Mouse (Mus musculus): ENCODE measurements at regions not wholly inside any gene's neighbourhood (a gene's known extent, or its start where the extent isn't known, plus 50 kb on each side); places are given as distances from the start of the nearest gene placed in this dataset.

DNA sequence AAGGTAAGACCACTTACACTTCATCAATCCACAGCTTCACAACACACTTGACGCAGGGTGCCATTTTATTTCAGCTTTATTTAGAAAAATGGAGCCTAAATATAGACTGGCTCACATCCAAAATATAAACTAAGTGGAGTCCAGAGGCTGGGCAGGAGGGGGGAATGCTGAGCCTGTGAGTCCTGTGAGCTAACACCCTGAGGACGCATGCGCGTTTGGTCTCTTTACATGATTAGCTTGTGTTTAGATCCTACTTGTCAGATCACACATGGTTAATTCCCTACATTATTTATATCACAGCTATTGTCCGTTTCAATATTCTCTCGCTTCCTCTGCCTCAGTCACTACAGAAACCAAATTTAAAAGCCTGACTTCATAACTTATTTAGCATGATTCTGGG, 99.1 kb upstream of the Hnrnpa3 start:
- H3K27ac ChIP-seq = no peak overlapping the region
- H3K9me3 ChIP-seq (replicated peaks) = no peaks in the 10 kb centered on the region
- no peak overlapping the region for H3K9ac ChIP-seq
- H3K4me1 ChIP-seq (replicated peaks) = peaks cover 4% of the 10 kb centered on the region
- no peaks in the 10 kb centered on the region for H3K36me3 ChIP-seq
- no peak overlapping the region for H3K4me3 ChIP-seq
- 32% methylated on average over 6 of the region's 6 CpGs for WGBS
- no peaks in the 10 kb centered on the region for H3K27me3 ChIP-seq
- no peak for ATAC-seq (replicated peaks; ENCODE audit: insufficient number of reproducible peaks, insufficient read depth, low FRiP score, low read depth)
- no peak overlapping the region for H3K4me2 ChIP-seq

DNA sequence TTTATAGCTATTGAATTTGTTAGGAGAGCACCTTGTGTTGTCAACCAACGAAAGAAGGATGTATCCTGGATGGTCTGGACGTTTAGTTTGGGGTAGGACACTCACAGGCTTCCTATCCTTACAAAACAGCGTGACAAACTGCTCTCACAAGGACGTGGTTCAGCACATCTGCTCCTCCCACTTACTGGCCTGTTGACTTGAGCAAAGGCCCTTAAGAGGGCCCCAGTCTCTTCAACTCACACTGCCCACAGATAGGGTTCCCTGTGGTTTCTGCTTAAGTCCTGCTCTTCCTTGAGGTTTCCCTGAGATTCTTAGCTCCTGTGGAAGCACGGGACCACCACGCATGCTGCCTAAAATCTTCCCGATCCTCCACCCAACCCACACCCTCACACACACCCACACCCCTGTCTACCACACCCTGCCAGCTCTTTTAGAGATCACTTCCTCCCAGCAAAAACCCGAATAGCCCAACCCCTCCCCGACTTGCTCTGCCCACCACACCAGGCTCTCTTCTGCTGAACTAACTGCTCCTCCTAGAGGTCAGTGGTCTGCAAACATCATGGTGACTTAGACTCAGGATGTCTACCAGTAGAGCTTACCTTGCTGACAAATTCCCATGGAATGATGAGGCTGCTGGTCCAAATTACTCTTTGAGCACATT, 95.7 kb upstream of the Hnrnpa3 start:
- Histone ChIP-seq H3K4me2 (no peak overlapping the region; the same call in 1 of the 2 replicates), H3K4me3 (no peak overlapping the region), H3K36me3 (no peaks in the 10 kb centered on the region), H3K9me3 (replicated peaks) (no peaks in the 10 kb centered on the region), H3K27me3 (no peaks in the 10 kb centered on the region), H3K9ac (no peak overlapping the region), H3K4me1 (replicated peaks) (no peaks in the 10 kb centered on the region; the same call in 1 of the 2 replicates), H3K27ac (no peak overlapping the region)
- ATAC-seq (replicated peaks; ENCODE audit: insufficient number of reproducible peaks, insufficient read depth, low FRiP score, low read depth) = no peak
- WGBS = 45% methylated on average over 9 of the region's 9 CpGs

DNA sequence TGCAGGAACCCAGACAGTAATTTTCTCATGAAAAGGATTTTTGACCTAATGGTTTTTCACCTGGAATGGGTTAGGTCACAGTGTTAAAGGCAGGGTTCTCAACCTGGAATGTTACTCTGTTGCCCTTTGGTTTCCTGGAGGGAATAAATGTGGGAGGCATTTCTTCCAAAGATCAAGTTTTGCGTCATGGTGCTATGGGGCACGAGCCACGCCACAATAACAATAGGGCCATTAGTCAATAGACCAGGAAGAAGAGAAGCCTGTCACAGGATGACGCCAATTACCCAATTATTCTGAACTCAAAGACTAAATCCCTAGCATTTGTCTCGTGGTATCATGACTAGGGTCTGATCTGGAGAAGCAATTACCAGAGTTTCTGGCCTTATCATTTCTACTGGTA, 94.3 kb upstream of the Hnrnpa3 start:
- Histone ChIP-seq H3K4me3 (no peak overlapping the region), H3K4me2 (no peak overlapping the region), H3K4me1 (replicated peaks) (no peaks in the 10 kb centered on the region), H3K27me3 (no peaks in the 10 kb centered on the region), H3K27ac (no peak overlapping the region), H3K36me3 (no peaks in the 10 kb centered on the region), H3K9me3 (replicated peaks) (no peaks in the 10 kb centered on the region), H3K9ac (no peak overlapping the region)
- ATAC-seq (replicated peaks; ENCODE audit: insufficient number of reproducible peaks, insufficient read depth, low FRiP score, low read depth) = no peak
- WGBS = 86% methylated on average over 5 of the region's 5 CpGs

DNA sequence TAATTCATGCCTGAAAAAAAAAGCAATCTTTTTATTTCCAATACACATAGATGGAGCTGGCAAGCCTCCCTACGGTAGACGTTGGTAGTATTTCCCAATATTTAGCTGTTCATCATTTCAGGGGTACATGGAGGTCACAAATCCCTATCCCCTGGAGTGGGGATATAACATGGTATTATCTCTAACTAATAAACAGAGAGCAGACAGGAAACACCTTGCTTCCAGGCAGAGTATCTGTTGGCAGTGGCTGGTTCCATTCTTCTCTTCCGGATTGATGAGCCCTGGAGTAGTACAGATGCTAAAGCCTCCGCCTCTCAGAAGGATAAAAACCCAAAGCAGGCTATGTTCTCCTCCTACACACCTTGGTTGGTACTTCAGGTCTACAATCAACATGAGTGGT, 91.9 kb upstream of the Hnrnpa3 start:
- H3K27ac ChIP-seq = no peak overlapping the region
- no peak overlapping the region for H3K4me3 ChIP-seq
- no peaks in the 10 kb centered on the region for H3K36me3 ChIP-seq
- H3K4me1 ChIP-seq (replicated peaks) = no peaks in the 10 kb centered on the region
- no peak overlapping the region for H3K4me2 ChIP-seq
- no peak for ATAC-seq (replicated peaks; ENCODE audit: insufficient number of reproducible peaks, insufficient read depth, low FRiP score, low read depth)
- H3K9ac ChIP-seq = no peak overlapping the region
- no peaks in the 10 kb centered on the region for H3K27me3 ChIP-seq
- 66% methylated on average over 4 of the region's 4 CpGs for WGBS
- no peaks in the 10 kb centered on the region for H3K9me3 ChIP-seq (replicated peaks)

DNA sequence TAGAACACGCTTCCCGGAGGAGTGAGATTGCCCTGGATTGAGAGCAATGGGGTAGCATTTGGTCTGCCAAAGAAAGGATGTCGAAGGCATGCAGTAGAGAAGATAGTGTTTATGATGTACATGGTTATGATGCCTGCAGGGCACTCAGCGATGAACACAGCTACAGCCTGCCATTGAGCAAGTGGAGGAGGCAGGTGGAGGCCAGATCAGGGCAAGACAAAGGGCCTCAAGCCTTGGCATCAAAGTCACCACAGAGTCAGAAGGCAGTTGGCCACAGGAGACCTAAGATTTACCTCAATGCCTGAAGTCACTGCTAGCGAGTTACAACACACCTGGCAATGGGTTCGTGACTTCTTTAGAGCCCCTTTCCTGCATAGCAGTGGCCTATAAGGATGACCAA, 89.3 kb upstream of the Hnrnpa3 start:
- no peak for ATAC-seq (replicated peaks; ENCODE audit: insufficient number of reproducible peaks, insufficient read depth, low FRiP score, low read depth)
- Histone ChIP-seq H3K36me3 (no peaks in the 10 kb centered on the region), H3K4me1 (replicated peaks) (no peaks in the 10 kb centered on the region), H3K9ac (no peak overlapping the region), H3K4me2 (no peak overlapping the region), H3K27ac (no peak overlapping the region), H3K27me3 (no peaks in the 10 kb centered on the region), H3K9me3 (replicated peaks) (no peaks in the 10 kb centered on the region), H3K4me3 (no peak overlapping the region)
- WGBS = 87% methylated on average over 6 of the region's 6 CpGs

DNA sequence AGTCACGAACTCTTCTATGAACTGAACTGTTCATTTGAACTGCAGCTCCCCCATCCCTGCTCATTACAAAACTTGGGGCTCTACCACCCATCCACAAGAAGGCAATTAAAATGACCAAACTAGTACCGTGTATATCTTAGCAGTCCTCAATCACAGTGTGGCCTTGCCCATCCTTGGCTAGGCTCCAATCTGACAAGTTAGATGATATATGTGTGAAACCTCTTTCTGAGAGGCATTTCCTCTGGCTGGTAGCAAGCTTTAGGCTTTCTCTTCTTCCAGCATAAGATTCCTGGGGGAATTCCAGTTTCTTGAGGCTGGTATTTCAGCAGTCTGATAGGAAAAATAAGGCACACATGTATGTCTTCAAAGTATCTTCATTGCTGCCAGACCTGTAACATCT, 88.8 kb upstream of the Hnrnpa3 start:
- Histone ChIP-seq H3K9ac (no peak overlapping the region), H3K27me3 (no peaks in the 10 kb centered on the region), H3K4me1 (replicated peaks) (no peaks in the 10 kb centered on the region), H3K9me3 (replicated peaks) (no peaks in the 10 kb centered on the region), H3K27ac (no peak overlapping the region), H3K4me2 (no peak overlapping the region), H3K4me3 (no peak overlapping the region), H3K36me3 (no peaks in the 10 kb centered on the region)
- 67% methylated on average over 2 of the region's 2 CpGs for WGBS
- no peak for ATAC-seq (replicated peaks; ENCODE audit: insufficient number of reproducible peaks, insufficient read depth, low FRiP score, low read depth)

DNA sequence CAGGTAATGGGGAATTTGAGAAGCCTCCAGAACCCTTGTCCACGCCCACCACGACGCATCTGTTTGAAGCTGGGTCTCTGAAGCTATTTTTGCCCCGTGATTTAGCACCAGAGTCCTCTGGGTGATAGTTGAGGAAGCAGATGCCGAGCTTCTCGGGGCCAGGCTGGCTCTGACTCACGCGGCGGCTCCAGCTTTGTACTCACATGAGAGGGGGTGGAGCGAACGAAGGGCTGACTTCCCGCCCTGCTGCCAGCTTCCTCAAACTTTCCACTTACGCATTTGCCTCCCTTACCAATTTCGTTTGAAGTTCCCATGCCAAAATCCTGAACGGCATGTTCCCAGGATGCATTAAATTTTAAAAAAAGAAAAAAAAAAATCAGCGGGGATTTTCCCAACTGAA, 74.1 kb upstream of the Hnrnpa3 start:
- whole genome bisulfite sequencing = under 1% methylated on average over 16 of the region's 16 CpGs
- H3K27ac ChIP-seq = peak overlapping the region; percentile 54
- H3K9me3 ChIP-seq (replicated peaks) = no peaks in the 10 kb centered on the region
- peaks cover 7% of the 10 kb centered on the region; the same call in 1 of the 2 replicates for H3K27me3 ChIP-seq
- peak overlapping the region; percentile 42 for H3K4me3 ChIP-seq
- peak overlapping the region; percentile 40; the same call in 1 of the 2 replicates for H3K9ac ChIP-seq
- peaks cover 16% of the 10 kb centered on the region for H3K4me1 ChIP-seq (replicated peaks)
- H3K4me2 ChIP-seq = peak overlapping the region; percentile 74
- no peaks in the 10 kb centered on the region for H3K36me3 ChIP-seq
- ATAC-seq (replicated peaks; ENCODE audit: insufficient number of reproducible peaks, insufficient read depth, low FRiP score, low read depth) = peak; percentile 84

DNA sequence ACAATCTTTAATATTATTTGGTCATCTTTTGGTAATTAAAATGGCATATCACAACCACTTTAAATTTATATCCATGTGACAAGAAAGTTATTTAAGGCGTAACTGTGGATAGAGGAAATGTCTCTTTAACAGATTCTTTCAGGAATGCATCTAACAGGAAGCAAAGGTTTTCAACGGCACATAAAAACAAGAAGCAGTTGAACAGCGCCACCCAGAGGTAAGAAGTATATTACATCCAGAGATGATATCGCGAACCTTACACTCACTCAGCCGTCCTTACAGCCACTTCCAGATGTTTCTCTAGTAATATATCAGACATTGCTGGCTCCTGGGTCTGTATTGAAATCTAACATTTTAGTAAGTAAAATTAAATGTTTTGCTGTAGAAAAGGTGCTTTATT, 70.5 kb upstream of the Hnrnpa3 start:
- no peak overlapping the region for H3K27ac ChIP-seq
- no peaks in the 10 kb centered on the region for H3K9me3 ChIP-seq (replicated peaks)
- H3K36me3 ChIP-seq = no peaks in the 10 kb centered on the region
- 3% methylated on average over 6 of the region's 6 CpGs for WGBS
- no peak overlapping the region for H3K9ac ChIP-seq
- H3K27me3 ChIP-seq = peaks cover 24% of the 10 kb centered on the region
- H3K4me2 ChIP-seq = no peak overlapping the region
- H3K4me1 ChIP-seq (replicated peaks) = peaks cover 18% of the 10 kb centered on the region
- ATAC-seq (replicated peaks; ENCODE audit: insufficient number of reproducible peaks, insufficient read depth, low FRiP score, low read depth) = no peak
- H3K4me3 ChIP-seq = no peak overlapping the region

DNA sequence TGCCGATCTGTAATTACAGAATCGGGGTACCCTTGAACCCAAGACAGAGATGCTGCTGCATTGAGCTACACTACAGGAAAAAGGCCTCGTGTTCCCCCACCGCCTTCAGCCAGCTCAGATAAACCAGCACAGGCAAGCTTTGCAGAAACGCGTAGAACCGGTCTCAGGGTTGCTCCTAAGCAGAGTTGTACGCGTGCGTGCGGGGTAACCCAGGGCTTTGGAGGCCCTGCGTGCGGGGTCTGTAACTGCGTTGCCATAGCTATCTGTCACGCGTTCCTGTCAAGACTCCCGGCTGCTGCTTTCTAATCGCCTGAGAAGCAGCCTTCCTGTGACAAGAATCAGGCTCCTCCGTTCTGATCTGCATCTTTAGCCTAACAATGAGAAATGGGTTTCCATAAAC, 69.6 kb upstream of the Hnrnpa3 start:
- no peak overlapping the region for H3K27ac ChIP-seq
- no peaks in the 10 kb centered on the region for H3K9me3 ChIP-seq (replicated peaks)
- H3K4me1 ChIP-seq (replicated peaks) = peaks cover 16% of the 10 kb centered on the region
- no peak for ATAC-seq (replicated peaks; ENCODE audit: insufficient number of reproducible peaks, insufficient read depth, low FRiP score, low read depth)
- WGBS = 5% methylated on average over 19 of the region's 19 CpGs
- no peaks in the 10 kb centered on the region for H3K36me3 ChIP-seq
- no peak overlapping the region for H3K9ac ChIP-seq
- peaks cover 25% of the 10 kb centered on the region for H3K27me3 ChIP-seq
- peak overlapping the region; percentile 61 for H3K4me2 ChIP-seq
- H3K4me3 ChIP-seq = peak overlapping the region; percentile 31

DNA sequence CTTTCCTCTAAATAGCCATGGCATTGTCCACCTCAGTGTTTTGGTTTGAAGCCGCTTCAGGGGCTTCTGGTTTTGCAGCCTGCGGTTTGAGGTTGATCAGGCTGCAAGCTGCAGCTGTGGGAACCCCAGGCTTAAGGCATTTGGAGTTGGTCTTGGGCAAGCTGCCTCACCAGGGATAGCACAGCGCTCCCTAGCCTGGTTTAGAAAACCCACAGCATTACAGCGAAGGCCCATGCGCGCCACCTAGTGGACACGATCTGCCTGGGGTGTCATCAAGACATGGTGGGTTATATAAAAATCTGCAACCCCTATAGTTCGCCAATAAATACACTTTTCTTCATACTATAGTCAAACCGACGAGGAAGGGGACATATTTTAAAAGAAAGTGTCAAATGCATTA, 68.9 kb upstream of the Hnrnpa3 start:
- peak overlapping the region; percentile 31 for H3K4me3 ChIP-seq
- no peak overlapping the region for H3K27ac ChIP-seq
- WGBS = 5% methylated on average over 10 of the region's 10 CpGs
- no peaks in the 10 kb centered on the region for H3K36me3 ChIP-seq
- no peaks in the 10 kb centered on the region for H3K9me3 ChIP-seq (replicated peaks)
- ATAC-seq (replicated peaks; ENCODE audit: insufficient number of reproducible peaks, insufficient read depth, low FRiP score, low read depth) = no peak
- peak overlapping the region; percentile 61 for H3K4me2 ChIP-seq
- H3K27me3 ChIP-seq = peaks cover 25% of the 10 kb centered on the region
- H3K4me1 ChIP-seq (replicated peaks) = peaks cover 11% of the 10 kb centered on the region
- no peak overlapping the region for H3K9ac ChIP-seq

DNA sequence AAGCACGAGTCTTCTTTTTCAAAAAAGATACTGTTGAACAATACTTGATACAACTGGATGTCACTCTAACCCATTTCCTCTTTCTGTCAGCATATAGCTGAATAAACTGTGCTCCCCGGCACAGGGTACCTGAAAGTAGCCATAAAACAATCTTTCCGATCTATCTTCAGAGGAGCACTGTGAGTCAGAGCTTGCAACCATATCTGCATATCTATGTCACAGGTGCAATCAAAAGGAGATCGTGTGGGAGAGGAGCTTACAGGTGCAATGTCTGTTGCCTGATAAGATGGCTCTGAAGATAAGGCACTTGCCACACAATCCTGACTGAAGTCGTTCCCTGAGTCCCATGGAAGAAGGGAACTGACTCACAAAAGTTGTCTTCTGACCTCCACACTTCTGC, 58.5 kb upstream of the Hnrnpa3 start:
- 60% methylated on average over 5 of the region's 5 CpGs for WGBS
- H3K4me3 ChIP-seq = no peak overlapping the region
- no peaks in the 10 kb centered on the region for H3K36me3 ChIP-seq
- no peak overlapping the region for H3K27ac ChIP-seq
- H3K9me3 ChIP-seq (replicated peaks) = no peaks in the 10 kb centered on the region
- H3K27me3 ChIP-seq = no peaks in the 10 kb centered on the region
- peaks cover 4% of the 10 kb centered on the region for H3K4me1 ChIP-seq (replicated peaks)
- no peak overlapping the region for H3K4me2 ChIP-seq
- no peak overlapping the region for H3K9ac ChIP-seq
- ATAC-seq (replicated peaks; ENCODE audit: insufficient number of reproducible peaks, insufficient read depth, low FRiP score, low read depth) = no peak

DNA sequence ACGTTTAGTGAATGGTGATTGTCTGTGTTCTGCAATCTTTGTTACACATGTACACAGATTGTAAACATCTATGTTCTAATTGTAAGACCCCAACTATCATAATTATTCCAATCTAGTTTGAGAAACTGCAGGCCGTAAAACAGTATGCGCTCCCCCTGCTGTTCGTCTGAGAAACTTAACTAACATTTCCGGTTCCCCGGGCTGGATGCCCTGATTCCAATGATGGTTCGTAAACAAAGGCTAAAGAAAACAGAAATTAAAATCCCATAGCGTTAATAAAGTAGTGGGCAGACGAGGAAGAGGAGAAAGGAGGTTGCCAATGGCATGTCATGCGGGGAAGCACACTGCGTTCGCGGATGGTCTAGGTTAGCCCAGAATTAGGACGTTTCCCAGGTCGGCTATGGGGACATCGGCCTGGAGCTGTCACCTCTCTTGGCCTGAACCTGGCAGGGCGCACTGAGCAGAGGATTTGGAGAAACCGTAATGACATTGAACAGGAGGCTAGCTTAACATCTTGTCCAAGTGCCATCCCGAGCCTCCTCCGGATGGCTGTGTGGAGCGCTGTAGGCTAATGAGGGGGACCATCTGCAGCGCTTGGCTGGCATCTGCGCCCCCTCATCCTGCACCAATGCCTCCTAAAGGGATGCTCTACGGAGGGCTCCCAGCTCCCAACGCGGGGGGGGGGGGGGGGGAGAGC, 55.7 kb upstream of the Hnrnpa3 start:
- H3K9ac ChIP-seq = no peak overlapping the region
- peaks cover 6% of the 10 kb centered on the region for H3K4me1 ChIP-seq (replicated peaks)
- 12% methylated on average over 25 of the region's 26 CpGs for WGBS
- H3K4me2 ChIP-seq = peak overlapping the region; percentile 67
- H3K9me3 ChIP-seq (replicated peaks) = no peaks in the 10 kb centered on the region
- peak overlapping the region; percentile 42 for H3K4me3 ChIP-seq
- 0 out of 2 replicates have a peak, but pooled peaks have one; percentile 31 for ATAC-seq (replicated peaks; ENCODE audit: insufficient number of reproducible peaks, insufficient read depth, low FRiP score, low read depth)
- no peaks in the 10 kb centered on the region for H3K36me3 ChIP-seq
- 0 out of 2 replicates have a peak, but pooled peaks cover 4% of the 10 kb centered on the region for H3K27me3 ChIP-seq
- H3K27ac ChIP-seq = no peak overlapping the region
